Mouse (Mus musculus): ENCODE measurements around the gene Bak1. TPM values are rescaled to one million over a fixed set of nuclear protein-coding genes. Genes with fewer than 3 reads are reported as not detected.

The Bak1 gene
- polyA plus RNA-seq (2015; fragmentation: Nextera tagmentation; extraction: Ambion mirVana), result 7.8 and 8.1 TPM in 2 replicates

DNA sequence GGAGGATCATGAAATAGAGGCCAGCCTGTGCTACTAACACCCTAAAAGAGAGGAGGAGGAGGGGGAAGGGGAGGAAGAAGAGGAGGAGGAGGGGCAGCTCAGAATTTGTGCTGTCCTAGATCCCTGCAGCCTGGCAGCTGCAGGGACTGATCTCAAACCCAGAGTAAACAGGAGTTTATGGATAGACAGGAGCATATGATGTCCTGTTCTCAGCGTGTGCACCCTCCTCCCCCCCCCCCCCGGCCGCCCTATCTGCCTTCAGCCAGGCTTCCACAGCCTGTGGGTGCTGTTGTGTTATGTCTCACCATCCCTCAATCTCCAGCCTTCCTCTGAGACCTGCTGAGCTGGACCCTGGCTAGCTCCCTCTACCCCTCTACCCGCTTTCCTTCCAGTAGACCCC, at the start of gene Bak1:
Gene Bak1 (minus strand): TSS at position 101 of the 400 bp plus-strand sequence.
- 94% methylated on average over 1 of the region's 4 CpGs for WGBS
- Histone ChIP-seq H3K9ac (ENCODE audit: low read length) (peak within 1 kb of the TSS; percentile 90), H3K27me3 (ENCODE audit: control insufficient read depth, insufficient read depth, low read depth, low read length) (no peaks in the 10 kb centered on the region), H3K9me3 (ENCODE audit: control insufficient read depth, low read length) (no peaks in the 10 kb centered on the region), H3K4me2 (ENCODE audit: low read depth, low read length) (peak within 1 kb of the TSS; percentile 70), H3K4me1 (replicated peaks; ENCODE audit: control insufficient read depth, insufficient read depth, low read length) (peaks cover 11% of the 10 kb centered on the region), H3K36me3 (ENCODE audit: control insufficient read depth, insufficient read depth, low read length) (peaks cover 10% of the 10 kb centered on the region), H3K27ac (ENCODE audit: low read length) (peak within 1 kb of the TSS; percentile 78), H3K4me3 (ENCODE audit: low read length) (peak within 1 kb of the TSS; percentile 74)
- no peak; the same call in 1 of the 2 replicates for ATAC-seq (ENCODE audit: low read depth)

DNA sequence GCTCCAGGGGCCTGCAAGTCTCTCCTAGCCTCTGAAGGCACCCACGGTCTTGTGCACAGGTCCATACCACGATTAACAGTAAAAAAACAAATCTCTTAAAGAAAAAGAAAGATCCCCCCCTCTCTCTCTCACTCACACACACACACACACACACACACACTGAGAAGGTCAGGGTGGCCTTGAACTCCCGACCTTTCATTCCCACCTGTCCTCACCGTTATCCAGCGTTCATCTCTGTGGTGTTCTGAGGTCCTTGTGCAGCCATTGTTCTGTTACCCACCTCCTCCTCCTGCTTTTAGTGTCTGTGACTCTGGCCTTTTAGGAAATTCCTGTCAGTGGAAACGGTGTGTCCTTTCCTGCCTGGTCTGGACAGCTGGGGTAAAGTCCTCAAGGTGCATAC, 49.7 kb upstream of the Bak1 start:
- 72% methylated on average over 6 of the region's 6 CpGs for WGBS
- H3K4me2 ChIP-seq (ENCODE audit: low read depth, low read length), result no peak overlapping the region
- no peak for ATAC-seq (ENCODE audit: low read depth)
- H3K4me1 ChIP-seq (replicated peaks; ENCODE audit: control insufficient read depth, insufficient read depth, low read length), result peaks cover 12% of the 10 kb centered on the region
- no peak overlapping the region for H3K27ac ChIP-seq (ENCODE audit: low read length)
- no peak overlapping the region for H3K9ac ChIP-seq (ENCODE audit: low read length)
- peaks cover 10% of the 10 kb centered on the region for H3K9me3 ChIP-seq (ENCODE audit: control insufficient read depth, low read length)
- H3K36me3 ChIP-seq (ENCODE audit: control insufficient read depth, insufficient read depth, low read length), result 0 out of 2 replicates have a peak, but pooled peaks cover 3% of the 10 kb centered on the region
- no peak overlapping the region for H3K4me3 ChIP-seq (ENCODE audit: low read length)
- H3K27me3 ChIP-seq (ENCODE audit: control insufficient read depth, insufficient read depth, low read depth, low read length), result no peaks in the 10 kb centered on the region

DNA sequence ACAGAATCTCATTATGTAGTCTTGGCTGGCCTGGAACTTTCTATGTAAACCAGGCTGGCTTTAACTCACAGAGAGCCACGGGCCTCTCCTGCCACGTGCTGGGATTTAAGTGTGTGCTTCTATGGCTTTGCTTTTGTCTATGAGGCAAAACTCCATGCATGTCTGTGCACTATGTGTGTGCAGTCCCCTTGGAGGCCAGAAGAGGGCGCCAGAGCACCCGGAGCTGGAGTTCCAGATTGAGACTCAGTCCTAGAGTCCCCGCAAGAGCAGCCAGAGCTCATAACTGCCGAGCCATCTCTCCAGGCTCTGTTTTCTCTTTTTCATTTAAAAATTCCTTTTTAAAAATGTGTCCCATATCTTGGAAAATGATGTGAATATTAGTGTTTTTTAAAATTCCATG, 49.1 kb upstream of the Bak1 start:
- H3K4me1 ChIP-seq (replicated peaks; ENCODE audit: control insufficient read depth, insufficient read depth, low read length), result peaks cover 8% of the 10 kb centered on the region
- no peaks in the 10 kb centered on the region for H3K27me3 ChIP-seq (ENCODE audit: control insufficient read depth, insufficient read depth, low read depth, low read length)
- no peak overlapping the region for H3K4me2 ChIP-seq (ENCODE audit: low read depth, low read length)
- H3K27ac ChIP-seq (ENCODE audit: low read length), result no peak overlapping the region
- H3K36me3 ChIP-seq (ENCODE audit: control insufficient read depth, insufficient read depth, low read length), result 0 out of 2 replicates have a peak, but pooled peaks cover 3% of the 10 kb centered on the region
- no peak for ATAC-seq (ENCODE audit: low read depth)
- H3K4me3 ChIP-seq (ENCODE audit: low read length), result no peak overlapping the region
- peaks cover 10% of the 10 kb centered on the region for H3K9me3 ChIP-seq (ENCODE audit: control insufficient read depth, low read length)
- no peak overlapping the region for H3K9ac ChIP-seq (ENCODE audit: low read length)
- 84% methylated on average over 6 of the region's 6 CpGs for WGBS

- H3K9me3 ChIP-seq (ENCODE audit: control insufficient read depth, low read length), result peaks cover 10% of the 10 kb centered on the region
- no peaks in the 10 kb centered on the region for H3K27me3 ChIP-seq (ENCODE audit: control insufficient read depth, insufficient read depth, low read depth, low read length)
- H3K36me3 ChIP-seq (ENCODE audit: control insufficient read depth, insufficient read depth, low read length), result 0 out of 2 replicates have a peak, but pooled peaks cover 3% of the 10 kb centered on the region
- no peak overlapping the region for H3K4me3 ChIP-seq (ENCODE audit: low read length)
- ATAC-seq (ENCODE audit: low read depth), result no peak
- peaks cover 8% of the 10 kb centered on the region for H3K4me1 ChIP-seq (replicated peaks; ENCODE audit: control insufficient read depth, insufficient read depth, low read length)
- no peak overlapping the region for H3K27ac ChIP-seq (ENCODE audit: low read length)
- H3K9ac ChIP-seq (ENCODE audit: low read length), result no peak overlapping the region
- H3K4me2 ChIP-seq (ENCODE audit: low read depth, low read length), result no peak overlapping the region
- 97% methylated on average over 7 of the region's 7 CpGs for WGBS
Measured at GRCm38 (mm10) chr17:27077133-27077532, 48.3 kb upstream of the Bak1 start.

DNA sequence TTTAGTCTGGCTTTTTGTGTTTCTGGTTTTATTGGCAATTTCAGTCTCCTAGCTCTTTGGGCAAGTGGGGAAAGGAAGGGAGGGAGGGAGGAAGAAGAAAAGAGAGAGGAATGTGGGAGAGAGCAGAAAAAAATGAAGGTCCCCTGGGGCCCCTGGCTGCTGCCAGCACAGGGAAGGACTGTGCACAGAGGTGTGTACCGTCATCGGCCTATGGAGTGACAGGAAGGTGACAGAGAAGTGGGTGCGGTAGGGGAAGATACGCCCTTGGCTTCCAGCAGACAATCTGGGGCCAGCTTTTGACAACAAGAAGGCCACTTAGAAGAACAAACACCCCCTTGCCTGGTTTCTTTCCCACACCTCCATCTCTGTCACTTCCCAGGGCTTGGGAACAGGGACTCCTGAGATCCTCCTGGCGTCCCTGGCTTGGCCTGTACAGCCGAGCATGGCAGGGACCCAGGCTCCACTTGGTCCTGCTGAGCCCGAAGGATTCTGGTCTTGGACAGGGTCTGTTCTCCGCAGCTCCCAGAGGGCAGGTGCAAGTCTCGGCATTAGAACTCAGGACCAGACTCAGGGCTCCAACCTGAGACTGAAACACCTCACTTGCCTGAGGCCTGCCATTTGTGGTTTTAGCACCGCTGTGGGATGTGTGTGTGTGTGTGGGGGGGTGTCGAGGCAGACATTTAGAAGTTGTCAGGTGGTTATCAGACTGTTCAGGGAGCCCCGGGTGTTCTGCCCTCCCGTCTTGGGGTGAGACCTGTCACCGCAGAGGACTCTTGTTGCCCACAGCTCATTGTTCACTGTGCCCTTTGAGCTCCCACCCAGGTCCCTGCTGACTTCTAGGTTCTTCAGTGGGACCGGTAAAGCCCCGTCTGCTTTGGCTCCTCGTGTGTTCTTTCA, 46.3 kb upstream of the Bak1 start:
- no peak for ATAC-seq (ENCODE audit: low read depth)
- H3K9ac ChIP-seq (ENCODE audit: low read length), result no peak overlapping the region
- peaks cover 3% of the 10 kb centered on the region; the same call in 1 of the 2 replicates for H3K4me1 ChIP-seq (replicated peaks; ENCODE audit: control insufficient read depth, insufficient read depth, low read length)
- H3K9me3 ChIP-seq (ENCODE audit: control insufficient read depth, low read length), result peaks cover 10% of the 10 kb centered on the region
- no peak overlapping the region for H3K4me3 ChIP-seq (ENCODE audit: low read length)
- no peaks in the 10 kb centered on the region for H3K27me3 ChIP-seq (ENCODE audit: control insufficient read depth, insufficient read depth, low read depth, low read length)
- H3K36me3 ChIP-seq (ENCODE audit: control insufficient read depth, insufficient read depth, low read length), result 0 out of 2 replicates have a peak, but pooled peaks cover 3% of the 10 kb centered on the region
- H3K27ac ChIP-seq (ENCODE audit: low read length), result no peak overlapping the region
- 68% methylated on average over 17 of the region's 17 CpGs for WGBS
- no peak overlapping the region for H3K4me2 ChIP-seq (ENCODE audit: low read depth, low read length)

DNA sequence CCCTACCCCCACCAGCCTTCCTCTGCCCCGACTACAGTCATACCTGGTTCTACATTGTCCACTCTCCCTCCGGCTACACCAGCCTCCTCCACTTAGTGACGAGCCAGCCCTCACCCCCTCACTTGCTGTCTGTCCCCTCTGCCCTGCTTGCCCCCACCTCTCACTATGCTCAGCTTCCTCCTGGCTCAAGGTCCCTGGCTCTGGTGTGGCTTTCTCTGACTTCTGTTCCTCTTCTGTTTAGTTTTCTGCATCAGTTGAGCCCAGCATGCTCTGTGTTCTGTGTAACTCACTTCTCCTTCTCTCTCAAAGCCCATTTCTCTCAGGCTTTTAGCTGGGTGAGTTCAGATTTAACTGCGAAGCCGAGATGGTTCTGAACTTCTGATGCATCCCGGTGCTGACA, 45.4 kb upstream of the Bak1 start:
- whole genome bisulfite sequencing, result 54% methylated on average over 6 of the region's 6 CpGs
- H3K9ac ChIP-seq (ENCODE audit: low read length), result no peak overlapping the region
- H3K27ac ChIP-seq (ENCODE audit: low read length), result no peak overlapping the region

GRCm38 (mm10) chr17:27073778-27074177, 45.0 kb upstream of the Bak1 start:
- H3K9me3 ChIP-seq (ENCODE audit: control insufficient read depth, low read length), result peaks cover 10% of the 10 kb centered on the region
- H3K9ac ChIP-seq (ENCODE audit: low read length), result no peak overlapping the region
- 0 out of 2 replicates have a peak, but pooled peaks cover 3% of the 10 kb centered on the region for H3K36me3 ChIP-seq (ENCODE audit: control insufficient read depth, insufficient read depth, low read length)
- ATAC-seq (ENCODE audit: low read depth), result no peak
- H3K4me3 ChIP-seq (ENCODE audit: low read length), result no peak overlapping the region
- H3K27ac ChIP-seq (ENCODE audit: low read length), result no peak overlapping the region
- 68% methylated on average over 9 of the region's 9 CpGs for WGBS
- H3K27me3 ChIP-seq (ENCODE audit: control insufficient read depth, insufficient read depth, low read depth, low read length), result no peaks in the 10 kb centered on the region
- H3K4me2 ChIP-seq (ENCODE audit: low read depth, low read length), result no peak overlapping the region
- peaks cover 3% of the 10 kb centered on the region; the same call in 1 of the 2 replicates for H3K4me1 ChIP-seq (replicated peaks; ENCODE audit: control insufficient read depth, insufficient read depth, low read length)

More for the DNA sequence above, 45.4 kb upstream of the Bak1 start:
- Histone ChIP-seq H3K4me1 (replicated peaks; ENCODE audit: control insufficient read depth, insufficient read depth, low read length) (peaks cover 3% of the 10 kb centered on the region; the same call in 1 of the 2 replicates), H3K4me2 (ENCODE audit: low read depth, low read length) (no peak overlapping the region), H3K36me3 (ENCODE audit: control insufficient read depth, insufficient read depth, low read length) (0 out of 2 replicates have a peak, but pooled peaks cover 3% of the 10 kb centered on the region), H3K4me3 (ENCODE audit: low read length) (no peak overlapping the region), H3K9me3 (ENCODE audit: control insufficient read depth, low read length) (peaks cover 10% of the 10 kb centered on the region), H3K27me3 (ENCODE audit: control insufficient read depth, insufficient read depth, low read depth, low read length) (no peaks in the 10 kb centered on the region)
- no peak for ATAC-seq (ENCODE audit: low read depth)

- 75% methylated on average over 5 of the region's 5 CpGs for WGBS
- H3K4me1 ChIP-seq (replicated peaks; ENCODE audit: control insufficient read depth, insufficient read depth, low read length), result peaks cover 3% of the 10 kb centered on the region; the same call in 1 of the 2 replicates
- no peak for ATAC-seq (ENCODE audit: low read depth)
- no peak overlapping the region for H3K4me2 ChIP-seq (ENCODE audit: low read depth, low read length)
- H3K27ac ChIP-seq (ENCODE audit: low read length), result no peak overlapping the region
- H3K4me3 ChIP-seq (ENCODE audit: low read length), result no peak overlapping the region
- 0 out of 2 replicates have a peak, but pooled peaks cover 3% of the 10 kb centered on the region for H3K36me3 ChIP-seq (ENCODE audit: control insufficient read depth, insufficient read depth, low read length)
- H3K9me3 ChIP-seq (ENCODE audit: control insufficient read depth, low read length), result peaks cover 10% of the 10 kb centered on the region
- no peak overlapping the region for H3K9ac ChIP-seq (ENCODE audit: low read length)
- no peaks in the 10 kb centered on the region for H3K27me3 ChIP-seq (ENCODE audit: control insufficient read depth, insufficient read depth, low read depth, low read length)
Measured at GRCm38 (mm10) chr17:27073126-27073525, 44.3 kb upstream of the Bak1 start.

- Histone ChIP-seq H3K9me3 (ENCODE audit: control insufficient read depth, low read length) (peaks cover 3% of the 10 kb centered on the region; the same call in 1 of the 2 replicates), H3K27ac (ENCODE audit: low read length) (no peak overlapping the region), H3K4me1 (replicated peaks; ENCODE audit: control insufficient read depth, insufficient read depth, low read length) (peaks cover 3% of the 10 kb centered on the region; the same call in 1 of the 2 replicates), H3K27me3 (ENCODE audit: control insufficient read depth, insufficient read depth, low read depth, low read length) (no peaks in the 10 kb centered on the region), H3K36me3 (ENCODE audit: control insufficient read depth, insufficient read depth, low read length) (no peaks in the 10 kb centered on the region), H3K9ac (ENCODE audit: low read length) (no peak overlapping the region), H3K4me2 (ENCODE audit: low read depth, low read length) (no peak overlapping the region), H3K4me3 (ENCODE audit: low read length) (no peak overlapping the region)
- ATAC-seq (ENCODE audit: low read depth), result no peak
- WGBS, result 92% methylated on average over 8 of the region's 8 CpGs
Measured at GRCm38 (mm10) chr17:27072363-27072762, 43.6 kb upstream of the Bak1 start.
